Mouse (Mus musculus) heart, embryonic 12.5 days (tissue): ENCODE data around the gene Klhl31. TPM values are rescaled to one million over a fixed set of nuclear protein-coding genes. Genes with fewer than 3 reads are reported as not detected.

Experiments used
- ATAC-seq: fragments of 200-750 bp; cut with Nextera tagmentation; 2 replicates; pipeline ENCODE4 v1.8.0; 2017; ENCODE audit warnings: moderate TSS enrichment, moderate library complexity; ENCODE audit not compliant: insufficient number of reproducible peaks, low FRiP score
- H3K27ac ChIP-seq: fragments of 300-500 bp; sonication (generic); 2 replicates; pipeline ENCODE4 v1.5.1; 2016; ENCODE audit warnings: mild to moderate bottlenecking, moderate library complexity; ENCODE audit not compliant: poor library complexity, severe bottlenecking
- H3K27me3 ChIP-seq: fragments of 300-500 bp; sonication (generic); replicated peaks from 2 replicates; pipeline ENCODE4 v1.6.1; 2016; ENCODE audit warnings: mild to moderate bottlenecking, moderate library complexity
- H3K36me3 ChIP-seq: fragments of 300-500 bp; sonication (generic); 2 replicates; pipeline ENCODE4 v1.6.1; 2016; ENCODE audit warnings: mild to moderate bottlenecking, moderate library complexity
- H3K4me1 ChIP-seq: fragments of 300-500 bp; sonication (generic); replicated peaks from 2 replicates; pipeline ENCODE4 v1.6.1; 2016; ENCODE audit warnings: mild to moderate bottlenecking
- H3K4me2 ChIP-seq: fragments of 300-500 bp; sonication (generic); 2 replicates; pipeline ENCODE4 v1.6.1; 2016; ENCODE audit warnings: mild to moderate bottlenecking, moderate library complexity
- H3K4me3 ChIP-seq: fragments of 300-500 bp; sonication (generic); 2 replicates; pipeline ENCODE4 v1.5.1; 2016; ENCODE audit warnings: mild to moderate bottlenecking
- H3K9ac ChIP-seq: fragments of 300-500 bp; sonication (generic); 2 replicates; pipeline ENCODE4 v1.6.1; 2016; ENCODE audit warnings: mild to moderate bottlenecking, moderate library complexity
- H3K9me3 ChIP-seq: fragments of 300-500 bp; sonication (generic); replicated peaks from 2 replicates; pipeline ENCODE4 v1.6.1; 2016; ENCODE audit warnings: mild to moderate bottlenecking, moderate library complexity
- WGBS: fragments of 180-500 bp; shearing (Covaris S2); methylation state at CpG from one replicate; pipeline ENCODE4 v1.1.7; 2016; 5-methylcytosine and 5-hydroxymethylcytosine counted together
- polyA plus RNA-seq: library from polyadenylated mRNA; unstranded; fragments of >200 nt; fragmentation: Nextera tagmentation; extraction: Ambion mirVana; gene quantifications from 2 replicates; pipeline ENCODE4 v1.2.1, GENCODE M21; 2016

Klhl31 gene
- polyA plus RNA-seq, 1 experiment from 2014 or later: 59.4 TPM

DNA sequence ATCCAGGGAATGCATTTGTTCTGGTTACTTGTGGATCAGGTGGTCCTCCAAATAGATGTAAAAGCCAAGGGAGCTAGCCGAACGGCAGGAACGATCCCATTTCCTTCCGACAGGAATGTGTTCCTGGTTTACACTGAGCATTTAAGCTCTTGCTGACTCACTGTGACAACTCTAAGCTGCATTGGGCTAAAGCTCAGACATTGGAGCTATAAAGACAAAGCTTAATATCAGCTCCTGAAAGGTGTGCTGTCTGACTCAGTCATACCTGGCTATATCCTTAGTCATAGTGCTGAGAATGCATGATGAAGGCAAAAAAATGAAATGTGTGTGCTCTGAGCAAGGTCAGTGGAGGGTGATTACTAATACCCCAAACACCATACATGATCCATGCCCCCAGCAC lies 67.8 kb downstream of the Klhl31 start:
- Histone ChIP-seq H3K9me3 (no peaks in the 10 kb centered on the region), H3K36me3 (no peaks in the 10 kb centered on the region), H3K4me3 (no peak overlapping the region), H3K4me2 (no peak overlapping the region), H3K27me3 (no peaks in the 10 kb centered on the region), H3K9ac (no peak overlapping the region), H3K4me1 (no peaks in the 10 kb centered on the region), H3K27ac (no peak overlapping the region)
- 71% methylated on average over 4 of the region's 4 CpGs for WGBS
- no peak for ATAC-seq

- no peak overlapping the region for H3K27ac ChIP-seq
- H3K36me3 ChIP-seq: no peaks in the 10 kb centered on the region
- H3K9me3 ChIP-seq: no peaks in the 10 kb centered on the region
- 68% methylated on average over 6 of the region's 6 CpGs for WGBS
- no peaks in the 10 kb centered on the region for H3K4me1 ChIP-seq
- H3K9ac ChIP-seq: no peak overlapping the region
- no peaks in the 10 kb centered on the region for H3K27me3 ChIP-seq
- ATAC-seq: no peak
- no peak overlapping the region for H3K4me2 ChIP-seq
- no peak overlapping the region for H3K4me3 ChIP-seq
These were observed 70.2 kb downstream of the Klhl31 start for GRCm38 (mm10) chr9:77706515-77706914.

DNA sequence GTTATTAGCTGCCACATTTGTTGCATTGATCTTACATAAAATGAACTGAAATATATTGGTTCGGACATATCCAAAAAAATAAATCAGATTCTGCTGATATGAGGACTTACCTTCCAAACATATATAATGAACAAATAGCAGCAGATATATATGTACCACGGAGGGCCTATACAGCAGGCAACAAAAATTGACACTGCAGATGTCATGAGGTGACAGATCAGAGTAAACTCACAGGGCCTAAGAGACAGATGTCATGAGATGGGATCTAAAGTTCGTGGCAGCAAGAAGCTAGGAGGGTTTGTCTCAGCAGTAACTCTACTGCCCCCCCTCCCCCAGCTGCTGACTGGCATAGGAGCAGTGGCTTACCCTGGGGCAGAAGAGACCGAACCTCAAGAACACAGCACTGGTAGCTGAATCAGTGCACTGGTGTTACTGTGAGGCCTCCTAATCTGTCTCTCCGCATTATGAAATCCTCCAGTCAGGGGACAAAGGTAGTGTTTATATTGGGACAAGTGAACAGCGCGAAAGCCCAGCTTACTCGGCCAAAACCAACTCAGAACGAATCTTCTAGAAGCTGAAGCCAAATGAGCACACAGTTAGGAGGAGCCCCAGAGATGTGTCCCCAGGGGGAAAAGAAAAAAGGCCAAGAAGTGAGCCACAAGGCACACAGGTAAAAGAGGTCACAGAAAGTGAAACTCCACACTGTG lies 71.3 kb downstream of the Klhl31 start:
- ATAC-seq: no peak
- no peak overlapping the region for H3K9ac ChIP-seq
- H3K4me1 ChIP-seq: no peaks in the 10 kb centered on the region; the same call in 1 of the 2 replicates
- H3K4me2 ChIP-seq: no peak overlapping the region
- H3K36me3 ChIP-seq: no peaks in the 10 kb centered on the region
- H3K27ac ChIP-seq: no peak overlapping the region
- no peaks in the 10 kb centered on the region for H3K9me3 ChIP-seq
- no peaks in the 10 kb centered on the region for H3K27me3 ChIP-seq
- WGBS: 78% methylated on average over 9 of the region's 9 CpGs
- H3K4me3 ChIP-seq: no peak overlapping the region

GRCm38 (mm10) chr9:77708950-77709349 lies 72.7 kb downstream of the Klhl31 start:
- no peaks in the 10 kb centered on the region for H3K9me3 ChIP-seq
- 72% methylated on average over 5 of the region's 5 CpGs for WGBS
- no peak overlapping the region for H3K4me2 ChIP-seq
- H3K4me3 ChIP-seq: no peak overlapping the region
- no peak overlapping the region for H3K27ac ChIP-seq
- no peaks in the 10 kb centered on the region for H3K36me3 ChIP-seq
- H3K27me3 ChIP-seq: no peaks in the 10 kb centered on the region
- peaks cover 3% of the 10 kb centered on the region; the same call in 1 of the 2 replicates for H3K4me1 ChIP-seq
- H3K9ac ChIP-seq: no peak overlapping the region
- ATAC-seq: no peak

Other genes with a start within 250 kb of the Klhl31 start
- 14.9 TPM in 2 replicates for gene Lrrc1, start 91.6 kb upstream of the Klhl31 start, polyA plus RNA-seq
- gene Gclc, start 118.0 kb downstream of the Klhl31 start, polyA plus RNA-seq: 13.0 and 13.7 TPM in 2 replicates